Mouse (Mus musculus) stomach, embryonic 15.5 days (tissue): ENCODE data around the gene Galntl6. TPM values are rescaled to one million over a fixed set of nuclear protein-coding genes. Genes with fewer than 3 reads are reported as not detected.

Experiments
- ATAC-seq: fragments of 200-750 bp; cut with Nextera tagmentation; 2 replicates; pipeline ENCODE4 v1.8.0; 2017; ENCODE audit warnings: low read depth, moderate number of reproducible peaks, moderate TSS enrichment; ENCODE audit not compliant: insufficient read depth, low FRiP score
- H3K27ac ChIP-seq: fragments of 300-500 bp; sonication (generic); 2 replicates; pipeline ENCODE4 v1.5.1; 2015; ENCODE audit warnings: mild to moderate bottlenecking, inconsistent platforms
- H3K27me3 ChIP-seq: fragments of 300-500 bp; sonication (generic); replicated peaks from 2 replicates; pipeline ENCODE4 v1.6.1; 2015; ENCODE audit warnings: inconsistent platforms
- H3K36me3 ChIP-seq: fragments of 300-500 bp; sonication (generic); 2 replicates; pipeline ENCODE4 v1.6.1; 2015; ENCODE audit warnings: inconsistent platforms
- H3K4me1 ChIP-seq: fragments of 300-500 bp; sonication (generic); 2 replicates; pipeline ENCODE4 v1.6.1; 2015; ENCODE audit warnings: inconsistent platforms
- H3K4me2 ChIP-seq: fragments of 300-500 bp; sonication (generic); 2 replicates; pipeline ENCODE4 v1.6.1; 2015; ENCODE audit warnings: mild to moderate bottlenecking, inconsistent platforms
- H3K4me3 ChIP-seq: fragments of 300-500 bp; sonication (generic); replicated peaks from 2 replicates; pipeline ENCODE4 v1.5.1; 2015; ENCODE audit warnings: inconsistent platforms
- H3K9ac ChIP-seq: fragments of 300-500 bp; sonication (generic); 2 replicates; pipeline ENCODE4 v1.6.1; 2015; ENCODE audit warnings: inconsistent platforms
- H3K9me3 ChIP-seq: fragments of 300-500 bp; sonication (generic); 2 replicates; pipeline ENCODE4 v1.6.1; 2016; ENCODE audit warnings: inconsistent platforms
- WGBS: fragments of 180-500 bp; shearing (Covaris S2); methylation state at CpG from one replicate; pipeline ENCODE4 v1.1.7; 2015; 5-methylcytosine and 5-hydroxymethylcytosine counted together
- polyA plus RNA-seq: library from polyadenylated mRNA; unstranded; fragments of >200 nt; fragmentation: Nextera tagmentation; extraction: Ambion mirVana; gene quantifications from 2 replicates; pipeline ENCODE4 v1.2.1, GENCODE M21; 2015

Galntl6 gene
- polyA plus RNA-seq, 1 experiment from 2014 or later, result 1.7 TPM

GRCm38 (mm10) chr8:57807060-57807459 lies 1105.4 kb downstream of the Galntl6 start:
- H3K4me1 ChIP-seq, result no peaks in the 10 kb centered on the region
- no peaks in the 10 kb centered on the region for H3K36me3 ChIP-seq
- H3K9me3 ChIP-seq, result no peaks in the 10 kb centered on the region
- 68% methylated on average over 4 of the region's 4 CpGs for WGBS
- H3K27me3 ChIP-seq, result no peaks in the 10 kb centered on the region
- no peak overlapping the region for H3K9ac ChIP-seq
- ATAC-seq, result no peak
- H3K27ac ChIP-seq, result no peak overlapping the region
- H3K4me3 ChIP-seq, result no peak overlapping the region
- no peak overlapping the region for H3K4me2 ChIP-seq

- H3K27ac ChIP-seq, result no peak overlapping the region
- ATAC-seq, result no peak
- H3K4me2 ChIP-seq, result no peak overlapping the region
- H3K4me3 ChIP-seq, result no peak overlapping the region
- H3K4me1 ChIP-seq, result no peaks in the 10 kb centered on the region; the same call in 1 of the 2 replicates
- WGBS, result 54% methylated on average over 4 of the region's 4 CpGs
- H3K9me3 ChIP-seq, result no peaks in the 10 kb centered on the region
- no peaks in the 10 kb centered on the region for H3K36me3 ChIP-seq
- no peak overlapping the region for H3K9ac ChIP-seq
- no peaks in the 10 kb centered on the region for H3K27me3 ChIP-seq
Observed at GRCm38 (mm10) chr8:57805094-57805493, 1107.3 kb downstream of the Galntl6 start.

- 85% methylated on average over 8 of the region's 8 CpGs for WGBS
- H3K9me3 ChIP-seq, result no peaks in the 10 kb centered on the region
- no peak overlapping the region for H3K9ac ChIP-seq
- H3K36me3 ChIP-seq, result no peaks in the 10 kb centered on the region
- H3K4me2 ChIP-seq, result no peak overlapping the region
- no peak overlapping the region for H3K4me3 ChIP-seq
- peaks cover 6% of the 10 kb centered on the region for H3K4me1 ChIP-seq
- H3K27ac ChIP-seq, result no peak overlapping the region
- H3K27me3 ChIP-seq, result no peaks in the 10 kb centered on the region
- ATAC-seq, result no peak
Observed at GRCm38 (mm10) chr8:57803821-57804220, 1108.6 kb downstream of the Galntl6 start.

- no peak overlapping the region for H3K4me3 ChIP-seq
- H3K27ac ChIP-seq, result no peak overlapping the region
- no peak overlapping the region for H3K4me2 ChIP-seq
- H3K36me3 ChIP-seq, result no peaks in the 10 kb centered on the region
- H3K9me3 ChIP-seq, result no peaks in the 10 kb centered on the region
- no peak overlapping the region for H3K9ac ChIP-seq
- 65% methylated on average over 4 of the region's 4 CpGs for WGBS
- H3K4me1 ChIP-seq, result peaks cover 6% of the 10 kb centered on the region
- ATAC-seq, result no peak
- H3K27me3 ChIP-seq, result no peaks in the 10 kb centered on the region
Observed at GRCm38 (mm10) chr8:57801197-57801596, 1111.2 kb downstream of the Galntl6 start.

GRCm38 (mm10) chr8:57800327-57800726 lies 1112.1 kb downstream of the Galntl6 start:
- WGBS, result 19% methylated on average over 4 of the region's 4 CpGs
- peak overlapping the region; percentile 32 for H3K4me3 ChIP-seq
- no peak overlapping the region for H3K9ac ChIP-seq

GRCm38 (mm10) chr8:57799797-57800204 lies 1112.6 kb downstream of the Galntl6 start:
- ATAC-seq, result peak; percentile 81
- Histone ChIP-seq H3K27ac (peak overlapping the region; percentile 76), H3K9me3 (no peaks in the 10 kb centered on the region), H3K36me3 (no peaks in the 10 kb centered on the region), H3K9ac (peak overlapping the region; percentile 22; the same call in 1 of the 2 replicates), H3K4me2 (peak overlapping the region; percentile 56), H3K4me3 (peak overlapping the region; percentile 32), H3K27me3 (no peaks in the 10 kb centered on the region), H3K4me1 (peaks cover 6% of the 10 kb centered on the region)
- 6% methylated on average over 12 of the region's 12 CpGs for WGBS

More at GRCm38 (mm10) chr8:57800327-57800726, 1112.1 kb downstream of the Galntl6 start:
- peak overlapping the region; percentile 76 for H3K27ac ChIP-seq
- H3K4me2 ChIP-seq, result peak overlapping the region; percentile 56
- ATAC-seq, result peak; percentile 67; the same call in 1 of the 2 replicates
- no peaks in the 10 kb centered on the region for H3K9me3 ChIP-seq
- H3K27me3 ChIP-seq, result no peaks in the 10 kb centered on the region
- H3K4me1 ChIP-seq, result peaks cover 6% of the 10 kb centered on the region
- H3K36me3 ChIP-seq, result no peaks in the 10 kb centered on the region

- no peaks in the 10 kb centered on the region for H3K9me3 ChIP-seq
- no peaks in the 10 kb centered on the region for H3K27me3 ChIP-seq
- no peaks in the 10 kb centered on the region for H3K4me1 ChIP-seq
- no peaks in the 10 kb centered on the region for H3K36me3 ChIP-seq
- ATAC-seq, result no peak
- no peak overlapping the region for H3K9ac ChIP-seq
- H3K4me2 ChIP-seq, result no peak overlapping the region
- H3K4me3 ChIP-seq, result no peak overlapping the region
- no peak overlapping the region for H3K27ac ChIP-seq
- WGBS, result 38% methylated on average over 4 of the region's 4 CpGs
Observed at GRCm38 (mm10) chr8:57793455-57793854, 1119.0 kb downstream of the Galntl6 start.

- 74% methylated on average over 7 of the region's 7 CpGs for WGBS
- H3K4me1 ChIP-seq, result no peaks in the 10 kb centered on the region
- no peaks in the 10 kb centered on the region for H3K27me3 ChIP-seq
- ATAC-seq, result no peak
- H3K36me3 ChIP-seq, result no peaks in the 10 kb centered on the region
- H3K9ac ChIP-seq, result no peak overlapping the region
- H3K27ac ChIP-seq, result no peak overlapping the region
- H3K4me2 ChIP-seq, result no peak overlapping the region
- H3K9me3 ChIP-seq, result no peaks in the 10 kb centered on the region
- H3K4me3 ChIP-seq, result no peak overlapping the region
Observed at GRCm38 (mm10) chr8:57792246-57792645, 1120.2 kb downstream of the Galntl6 start.

GRCm38 (mm10) chr8:57791309-57791721 lies 1121.1 kb downstream of the Galntl6 start:
- no peaks in the 10 kb centered on the region for H3K36me3 ChIP-seq
- H3K27me3 ChIP-seq, result no peaks in the 10 kb centered on the region
- no peaks in the 10 kb centered on the region for H3K9me3 ChIP-seq
- no peak overlapping the region for H3K4me3 ChIP-seq
- no peak overlapping the region for H3K27ac ChIP-seq
- H3K4me1 ChIP-seq, result no peaks in the 10 kb centered on the region
- no peak overlapping the region for H3K9ac ChIP-seq
- WGBS, result 23% methylated on average over 5 of the region's 5 CpGs
- no peak overlapping the region for H3K4me2 ChIP-seq
- no peak for ATAC-seq

GRCm38 (mm10) chr8:57779551-57779950 lies 1132.9 kb downstream of the Galntl6 start:
- Histone ChIP-seq H3K4me2 (no peak overlapping the region), H3K9me3 (no peaks in the 10 kb centered on the region)
- no peak for ATAC-seq

GRCm38 (mm10) chr8:57777988-57778721 lies 1134.3 kb downstream of the Galntl6 start:
- Histone ChIP-seq H3K27ac (peak overlapping the region; percentile 62), H3K9ac (no peak overlapping the region), H3K36me3 (no peaks in the 10 kb centered on the region), H3K4me3 (no peak overlapping the region; the same call in 1 of the 2 replicates), H3K4me2 (no peak overlapping the region), H3K27me3 (no peaks in the 10 kb centered on the region), H3K9me3 (no peaks in the 10 kb centered on the region), H3K4me1 (0 out of 2 replicates have a peak, but pooled peaks cover 5% of the 10 kb centered on the region)
- ATAC-seq, result peak; percentile 69
- WGBS, result 44% methylated on average over 7 of the region's 7 CpGs

More at GRCm38 (mm10) chr8:57779551-57779950, 1132.9 kb downstream of the Galntl6 start:
- no peaks in the 10 kb centered on the region for H3K27me3 ChIP-seq
- no peak overlapping the region for H3K4me3 ChIP-seq
- 0 out of 2 replicates have a peak, but pooled peaks cover 5% of the 10 kb centered on the region for H3K4me1 ChIP-seq
- no peak overlapping the region for H3K9ac ChIP-seq
- H3K27ac ChIP-seq, result no peak overlapping the region
- H3K36me3 ChIP-seq, result no peaks in the 10 kb centered on the region
- WGBS, result 58% methylated on average over 7 of the region's 7 CpGs

GRCm38 (mm10) chr8:57776723-57777122 lies 1135.7 kb downstream of the Galntl6 start:
- H3K4me3 ChIP-seq, result no peak overlapping the region
- no peak overlapping the region for H3K9ac ChIP-seq
- H3K27ac ChIP-seq, result peak overlapping the region; percentile 2; the same call in 1 of the 2 replicates
- WGBS, result 37% methylated on average over 7 of the region's 7 CpGs
- H3K36me3 ChIP-seq, result no peaks in the 10 kb centered on the region
- 0 out of 2 replicates have a peak, but pooled peaks cover 5% of the 10 kb centered on the region for H3K4me1 ChIP-seq
- no peak; the same call in 1 of the 2 replicates for ATAC-seq
- H3K27me3 ChIP-seq, result no peaks in the 10 kb centered on the region
- H3K9me3 ChIP-seq, result no peaks in the 10 kb centered on the region
- no peak overlapping the region for H3K4me2 ChIP-seq
